Mouse (Mus musculus): ENCODE results near the gene Acp5. TPM values are rescaled to one million over a fixed set of nuclear protein-coding genes. Genes with fewer than 3 reads are reported as not detected.

The Acp5 gene
- polyA plus RNA-seq, 1 experiment from 2014 or later = 8.7 TPM

DNA sequence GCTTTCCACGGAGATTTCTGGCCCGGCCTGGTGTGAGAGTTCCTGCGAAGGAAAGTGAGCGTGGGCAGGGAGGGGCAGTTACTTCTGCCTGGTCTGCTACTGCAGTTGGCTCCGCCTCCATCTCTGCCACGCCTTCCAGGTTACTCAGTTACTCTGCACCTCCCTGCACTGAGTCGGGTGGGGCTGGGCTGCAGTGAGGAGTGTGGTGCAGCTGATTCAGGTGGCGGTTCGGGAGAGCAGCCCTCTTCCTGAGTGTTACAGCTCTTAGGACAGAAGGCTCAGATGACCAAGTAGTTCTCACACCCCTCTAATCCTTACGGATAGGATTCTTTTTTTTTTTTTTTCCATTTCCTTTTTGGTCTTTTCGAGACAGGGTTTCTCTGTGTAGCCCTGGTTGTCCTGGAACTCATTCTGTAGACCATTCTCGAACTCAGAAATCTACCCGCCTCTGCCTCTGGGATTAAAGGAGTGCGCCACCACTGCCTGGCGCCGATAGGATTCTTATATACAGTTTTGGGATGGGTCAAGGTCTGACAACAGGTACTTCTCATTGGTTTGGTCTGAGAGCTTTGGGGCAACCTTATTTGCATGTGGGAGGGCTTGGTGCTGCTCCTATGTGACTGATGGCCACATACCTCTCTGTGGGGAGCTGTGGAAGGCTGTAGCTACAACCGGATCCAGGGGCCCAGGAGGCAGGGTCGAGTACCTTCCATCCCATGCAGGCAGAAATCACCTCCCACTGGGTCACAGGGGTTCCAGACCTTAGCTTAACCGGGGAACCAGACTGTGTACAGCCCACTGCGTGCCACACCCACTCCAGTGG, 14.1 kb upstream of the Acp5 start:
- Histone ChIP-seq H3K4me3 (ENCODE audit: low read length) (no peak overlapping the region), H3K27ac (ENCODE audit: low read length) (no peak overlapping the region), H3K36me3 (ENCODE audit: control insufficient read depth, insufficient read depth) (no peaks in the 10 kb centered on the region), H3K27me3 (ENCODE audit: control insufficient read depth, insufficient read depth, low read length) (no peaks in the 10 kb centered on the region), H3K4me1 (ENCODE audit: control insufficient read depth, insufficient read depth, low read length) (no peaks in the 10 kb centered on the region), H3K9ac (ENCODE audit: low read length) (no peak overlapping the region), H3K9me3 (replicated peaks; ENCODE audit: control insufficient read depth, low read length) (peaks cover 5% of the 10 kb centered on the region), H3K4me2 (ENCODE audit: low read depth, low read length) (no peak overlapping the region)
- 70% methylated on average over 20 of the region's 20 CpGs for WGBS
- ATAC-seq (replicated peaks; ENCODE audit: extremely low read depth, insufficient read depth, low FRiP score) = no peak

DNA sequence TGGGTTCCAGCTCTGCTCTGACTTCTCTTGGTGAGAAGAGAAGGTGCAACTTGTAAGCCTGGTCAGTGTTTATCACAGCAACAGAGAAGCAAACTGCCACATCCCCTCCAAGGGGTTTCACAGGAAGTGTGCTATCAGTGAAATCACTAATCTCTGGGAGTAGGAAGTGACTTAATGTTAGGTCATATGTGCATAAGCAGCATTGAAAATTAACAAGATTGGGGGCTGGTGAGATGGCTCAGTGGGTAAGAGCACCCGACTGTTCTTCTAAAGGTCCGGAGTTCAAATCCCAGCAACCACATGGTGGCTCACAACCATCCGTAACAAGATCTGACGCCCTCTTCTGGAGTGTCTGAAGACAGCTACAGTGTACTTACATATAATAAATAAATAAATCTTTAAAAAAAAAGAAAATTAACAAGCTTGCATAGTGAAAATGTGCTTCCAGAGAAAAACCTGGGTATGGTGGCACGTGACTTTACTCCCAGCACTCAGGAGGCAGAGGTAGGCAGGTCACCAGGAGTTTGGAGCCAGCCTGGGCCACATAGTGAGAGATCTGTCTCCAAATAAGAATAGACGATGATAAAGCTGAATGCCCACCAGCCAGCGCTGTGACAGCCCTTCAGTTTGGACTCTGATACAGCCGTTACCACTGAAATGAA, 8.9 kb upstream of the Acp5 start:
- Histone ChIP-seq H3K9me3 (replicated peaks; ENCODE audit: control insufficient read depth, low read length) (no peaks in the 10 kb centered on the region; the same call in 1 of the 2 replicates), H3K4me3 (ENCODE audit: low read length) (no peak overlapping the region), H3K9ac (ENCODE audit: low read length) (no peak overlapping the region), H3K27me3 (ENCODE audit: control insufficient read depth, insufficient read depth, low read length) (no peaks in the 10 kb centered on the region), H3K36me3 (ENCODE audit: control insufficient read depth, insufficient read depth) (no peaks in the 10 kb centered on the region), H3K4me2 (ENCODE audit: low read depth, low read length) (no peak overlapping the region), H3K4me1 (ENCODE audit: control insufficient read depth, insufficient read depth, low read length) (no peaks in the 10 kb centered on the region), H3K27ac (ENCODE audit: low read length) (no peak overlapping the region)
- ATAC-seq (replicated peaks; ENCODE audit: extremely low read depth, insufficient read depth, low FRiP score) = no peak
- 74% methylated on average over 7 of the region's 8 CpGs for WGBS

DNA sequence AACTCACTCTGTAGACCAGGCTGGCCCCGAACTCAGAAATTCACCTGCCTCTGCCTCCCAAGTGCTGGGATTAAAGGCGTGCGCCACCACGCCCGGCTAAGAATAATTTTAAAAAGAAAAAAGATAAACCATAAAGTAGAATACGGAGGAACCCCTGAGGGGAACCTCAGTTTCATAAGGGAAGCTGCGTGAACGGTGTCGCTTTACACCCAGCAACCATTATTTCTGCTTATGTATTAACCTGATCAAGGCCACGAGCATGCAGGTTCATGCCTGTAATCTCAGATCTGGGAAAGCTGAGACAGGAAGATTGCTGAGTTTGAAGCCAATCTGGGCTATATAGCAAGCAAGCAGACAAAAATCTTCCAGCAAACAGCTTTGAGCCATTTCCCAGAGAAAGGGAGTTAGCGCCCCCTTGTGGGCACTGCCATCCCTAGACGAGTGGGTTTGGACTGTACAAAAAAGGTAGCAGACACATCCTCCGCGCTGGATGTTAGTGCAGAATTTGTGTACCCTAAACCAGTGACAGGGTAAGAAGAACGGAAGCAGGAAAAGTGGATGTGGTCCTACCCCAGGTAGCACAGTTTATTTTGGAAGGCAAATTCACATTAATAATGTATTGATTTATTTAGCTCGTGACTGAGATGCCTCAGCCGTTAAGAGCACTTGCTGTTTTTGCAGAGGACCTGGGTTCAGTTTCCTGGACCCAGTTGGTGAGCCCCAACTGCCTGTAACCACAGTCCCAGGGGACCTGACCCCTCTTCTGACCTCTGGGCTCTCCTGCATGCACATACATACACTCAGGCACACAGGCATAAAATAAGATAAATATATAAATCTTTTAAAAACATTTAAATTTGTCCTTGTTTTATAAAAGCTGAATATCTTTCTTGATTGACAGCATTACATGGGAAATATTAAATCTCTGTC, 7.9 kb upstream of the Acp5 start:
- no peak overlapping the region for H3K4me2 ChIP-seq (ENCODE audit: low read depth, low read length)
- H3K27ac ChIP-seq (ENCODE audit: low read length) = no peak overlapping the region
- no peaks in the 10 kb centered on the region for H3K27me3 ChIP-seq (ENCODE audit: control insufficient read depth, insufficient read depth, low read length)
- no peak overlapping the region for H3K9ac ChIP-seq (ENCODE audit: low read length)
- H3K36me3 ChIP-seq (ENCODE audit: control insufficient read depth, insufficient read depth) = no peaks in the 10 kb centered on the region
- no peak for ATAC-seq (replicated peaks; ENCODE audit: extremely low read depth, insufficient read depth, low FRiP score)
- 47% methylated on average over 17 of the region's 17 CpGs for WGBS
- no peaks in the 10 kb centered on the region; the same call in 1 of the 2 replicates for H3K9me3 ChIP-seq (replicated peaks; ENCODE audit: control insufficient read depth, low read length)
- H3K4me3 ChIP-seq (ENCODE audit: low read length) = no peak overlapping the region
- H3K4me1 ChIP-seq (ENCODE audit: control insufficient read depth, insufficient read depth, low read length) = no peaks in the 10 kb centered on the region

DNA sequence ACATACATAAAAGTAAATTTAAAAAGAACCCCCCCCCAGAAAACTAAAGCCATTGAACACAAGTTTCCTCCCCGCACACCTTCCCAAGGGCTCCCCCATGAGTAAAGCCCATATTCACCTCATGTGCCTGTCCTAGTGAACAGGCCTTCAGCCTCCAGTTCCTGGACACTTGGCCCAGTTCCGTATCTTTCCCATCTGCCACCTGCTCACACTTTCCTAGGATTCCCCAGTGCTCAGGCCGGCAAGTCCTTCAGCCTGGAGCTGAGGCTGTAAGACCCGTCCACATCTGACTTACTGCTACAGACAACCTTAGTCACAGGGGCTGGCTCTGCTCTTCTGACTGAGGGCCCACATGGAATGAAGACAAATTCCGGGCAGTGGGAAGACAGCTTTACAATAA, 4.2 kb upstream of the Acp5 start:
- Histone ChIP-seq H3K27me3 (ENCODE audit: control insufficient read depth, insufficient read depth, low read length) (no peaks in the 10 kb centered on the region), H3K27ac (ENCODE audit: low read length) (no peak overlapping the region), H3K9ac (ENCODE audit: low read length) (no peak overlapping the region), H3K4me1 (ENCODE audit: control insufficient read depth, insufficient read depth, low read length) (no peaks in the 10 kb centered on the region), H3K9me3 (replicated peaks; ENCODE audit: control insufficient read depth, low read length) (no peaks in the 10 kb centered on the region), H3K36me3 (ENCODE audit: control insufficient read depth, insufficient read depth) (no peaks in the 10 kb centered on the region), H3K4me3 (ENCODE audit: low read length) (no peak overlapping the region), H3K4me2 (ENCODE audit: low read depth, low read length) (no peak overlapping the region)
- WGBS = 81% methylated on average over 5 of the region's 5 CpGs
- no peak for ATAC-seq (replicated peaks; ENCODE audit: extremely low read depth, insufficient read depth, low FRiP score)

DNA sequence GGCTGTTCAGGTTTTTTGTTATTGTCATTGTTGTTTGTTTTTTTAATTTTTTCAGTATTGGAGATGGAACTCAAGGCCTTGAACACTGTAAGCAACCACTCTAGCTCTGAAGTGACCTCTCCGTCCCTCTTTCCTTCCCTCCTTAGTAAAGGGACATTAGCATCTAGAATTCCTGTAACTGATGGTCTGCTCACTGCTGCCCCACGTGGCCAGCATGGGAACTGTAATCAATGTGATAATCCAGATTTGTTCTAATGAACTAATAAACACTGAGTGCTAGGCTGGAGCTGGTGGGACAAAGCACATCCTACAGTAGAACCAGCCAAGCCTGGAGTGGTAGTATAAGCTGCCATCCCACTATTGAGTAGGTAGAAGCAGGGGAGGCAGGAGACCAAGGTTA, 3.0 kb upstream of the Acp5 start:
- Histone ChIP-seq H3K9me3 (replicated peaks; ENCODE audit: control insufficient read depth, low read length) (no peaks in the 10 kb centered on the region), H3K4me3 (ENCODE audit: low read length) (no peak overlapping the region), H3K27me3 (ENCODE audit: control insufficient read depth, insufficient read depth, low read length) (no peaks in the 10 kb centered on the region), H3K4me1 (ENCODE audit: control insufficient read depth, insufficient read depth, low read length) (no peaks in the 10 kb centered on the region), H3K9ac (ENCODE audit: low read length) (no peak overlapping the region), H3K27ac (ENCODE audit: low read length) (no peak overlapping the region), H3K4me2 (ENCODE audit: low read depth, low read length) (no peak overlapping the region), H3K36me3 (ENCODE audit: control insufficient read depth, insufficient read depth) (no peaks in the 10 kb centered on the region)
- ATAC-seq (replicated peaks; ENCODE audit: extremely low read depth, insufficient read depth, low FRiP score) = no peak
- WGBS = 24% methylated on average over 2 of the region's 2 CpGs

- no peak for ATAC-seq (replicated peaks; ENCODE audit: extremely low read depth, insufficient read depth, low FRiP score)
- no peak overlapping the region for H3K9ac ChIP-seq (ENCODE audit: low read length)
- no peaks in the 10 kb centered on the region for H3K9me3 ChIP-seq (replicated peaks; ENCODE audit: control insufficient read depth, low read length)
- no peak overlapping the region for H3K4me3 ChIP-seq (ENCODE audit: low read length)
- peaks cover 1% of the 10 kb centered on the region; the same call in 1 of the 2 replicates for H3K4me1 ChIP-seq (ENCODE audit: control insufficient read depth, insufficient read depth, low read length)
- no peaks in the 10 kb centered on the region for H3K27me3 ChIP-seq (ENCODE audit: control insufficient read depth, insufficient read depth, low read length)
- 24% methylated on average over 23 of the region's 23 CpGs for WGBS
- H3K4me2 ChIP-seq (ENCODE audit: low read depth, low read length) = no peak overlapping the region
- no peaks in the 10 kb centered on the region for H3K36me3 ChIP-seq (ENCODE audit: control insufficient read depth, insufficient read depth)
- no peak overlapping the region for H3K27ac ChIP-seq (ENCODE audit: low read length)
Observed at GRCm38 (mm10) chr9:22136765-22137547, 1.4 kb upstream of the Acp5 start.

DNA sequence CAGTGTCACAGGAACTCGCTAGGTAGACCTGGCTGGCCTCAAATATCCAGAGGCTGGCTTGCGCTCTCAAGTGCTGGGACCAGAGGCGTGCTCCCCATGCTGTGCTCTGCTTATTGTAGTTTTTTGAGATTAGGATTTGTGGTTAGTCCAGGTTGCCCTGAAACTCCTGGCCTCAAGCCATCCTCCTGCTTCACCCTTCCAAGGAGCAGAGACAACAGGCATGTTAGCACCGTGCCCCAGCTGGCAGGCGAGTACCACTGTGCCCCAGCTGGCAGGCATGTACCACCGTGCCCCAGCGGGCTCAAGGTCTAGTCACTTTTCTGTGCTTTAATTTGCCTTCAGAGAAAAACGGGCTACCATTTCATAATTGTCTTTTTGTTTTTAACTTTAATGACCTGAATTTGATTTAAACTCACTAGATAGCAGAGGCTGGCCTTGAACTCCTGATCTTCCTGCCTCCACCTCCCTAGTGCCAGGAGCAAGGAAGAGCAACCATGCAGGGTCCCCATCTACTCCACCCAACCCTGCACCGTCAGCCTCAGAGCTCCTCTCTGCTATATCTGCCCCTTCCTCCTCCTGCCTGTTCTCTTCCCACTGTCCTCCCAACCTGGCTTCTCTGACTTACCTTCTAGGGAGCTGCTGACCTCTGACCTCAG, 395 bp downstream of the Acp5 start:
- Histone ChIP-seq H3K9ac (ENCODE audit: low read length) (no peak overlapping the region), H3K9me3 (replicated peaks; ENCODE audit: control insufficient read depth, low read length) (no peaks in the 10 kb centered on the region), H3K27ac (ENCODE audit: low read length) (no peak overlapping the region), H3K36me3 (ENCODE audit: control insufficient read depth, insufficient read depth) (no peaks in the 10 kb centered on the region), H3K4me2 (ENCODE audit: low read depth, low read length) (no peak overlapping the region), H3K4me1 (ENCODE audit: control insufficient read depth, insufficient read depth, low read length) (peaks cover 7% of the 10 kb centered on the region; the same call in 1 of the 2 replicates), H3K4me3 (ENCODE audit: low read length) (no peak overlapping the region), H3K27me3 (ENCODE audit: control insufficient read depth, insufficient read depth, low read length) (no peaks in the 10 kb centered on the region)
- no peak for ATAC-seq (replicated peaks; ENCODE audit: extremely low read depth, insufficient read depth, low FRiP score)
- WGBS = 80% methylated on average over 9 of the region's 9 CpGs

DNA sequence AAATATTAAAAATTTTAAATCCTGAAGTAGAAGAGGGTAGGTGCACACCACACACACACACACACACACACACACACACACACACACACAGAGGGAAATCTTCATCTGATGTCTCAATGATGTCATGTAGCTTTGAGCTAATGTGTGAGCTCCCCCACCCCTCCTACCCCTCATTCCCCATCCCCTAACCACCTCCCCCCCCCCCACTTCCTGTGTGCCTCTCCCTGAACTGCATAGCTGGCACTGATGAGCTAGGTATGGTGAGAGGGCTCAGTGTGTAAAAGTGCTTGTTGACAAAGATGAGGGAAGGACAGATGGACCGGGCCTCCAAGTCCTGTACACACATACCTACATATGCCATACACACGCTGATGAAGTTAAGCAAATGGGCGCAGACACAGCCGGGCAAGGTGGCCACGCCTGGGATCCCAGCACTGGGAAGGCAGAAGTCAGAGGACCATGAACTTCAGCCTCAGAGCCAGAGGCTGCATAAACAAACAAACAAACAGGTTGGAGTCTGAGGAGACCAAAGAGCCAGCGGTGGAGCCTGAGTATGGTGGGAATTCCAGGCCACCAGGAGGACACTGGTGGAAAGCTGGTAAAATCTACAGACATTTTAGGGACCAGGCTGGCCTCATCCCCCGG, 1.1 kb downstream of the Acp5 start:
- no peaks in the 10 kb centered on the region for H3K9me3 ChIP-seq (replicated peaks; ENCODE audit: control insufficient read depth, low read length)
- H3K27me3 ChIP-seq (ENCODE audit: control insufficient read depth, insufficient read depth, low read length) = no peaks in the 10 kb centered on the region
- no peak overlapping the region for H3K27ac ChIP-seq (ENCODE audit: low read length)
- H3K4me2 ChIP-seq (ENCODE audit: low read depth, low read length) = no peak overlapping the region
- no peak for ATAC-seq (replicated peaks; ENCODE audit: extremely low read depth, insufficient read depth, low FRiP score)
- H3K4me3 ChIP-seq (ENCODE audit: low read length) = no peak overlapping the region
- H3K36me3 ChIP-seq (ENCODE audit: control insufficient read depth, insufficient read depth) = no peaks in the 10 kb centered on the region
- H3K4me1 ChIP-seq (ENCODE audit: control insufficient read depth, insufficient read depth, low read length) = peaks cover 7% of the 10 kb centered on the region; the same call in 1 of the 2 replicates
- no peak overlapping the region for H3K9ac ChIP-seq (ENCODE audit: low read length)
- WGBS = 78% methylated on average over 7 of the region's 7 CpGs
